ENCODE assay signal across 8 mouse cellular contexts in genomic region chr17:24559146-24559545, GRCm38 (mm10). TPM values are rescaled to one million over a fixed set of nuclear protein-coding genes. Genes with fewer than 3 reads are reported as not detected.
DNase-seq lines count a peak whose midpoint lies in the region; ATAC-seq and TF ChIP-seq lines count a peak whose summit lies in the region.

No protein-coding gene starts in this region.

- peak; percentile 42 to 55 for DNase-seq in lung, adult 18-20 months
- no peak for DNase-seq in lung, adult 2 months
- peak; percentile 61 to 69 for DNase-seq in heart, adult 9 months (ENCODE audit: low spot score in 2 of 2)
- DNase-seq in kidney, postnatal 0 days (ENCODE audit: low spot score), result peak; percentile 35
- DNase-seq in ovary, postnatal 10 days (ENCODE audit: low spot score), result no peak
- DNase-seq in embryo, embryonic 9.5 days (ENCODE audit: extremely low spot score), result no peak

- no peaks in the 10 kb centered on the region for H3K27me3 ChIP-seq in kidney, postnatal 0 days (ENCODE audit: insufficient read depth, low read length)
- no peaks in the 10 kb centered on the region for H3K27me3 ChIP-seq in midbrain, embryonic 12.5 days

- TF ChIP-seq POLR2A in lung, adult 2 months (IDR thresholded peaks at IDR 0.05; ENCODE audit: borderline replicate concordance, extremely low read depth, low read depth, low read length), result no peak

- 0 out of 2 replicates have a peak overlapping the region, but pooled peaks have one; percentile 1 for H3K9ac ChIP-seq in kidney, postnatal 0 days (ENCODE audit: low read depth, low read length)
- H3K9ac ChIP-seq in midbrain, embryonic 12.5 days (replicated peaks), result no peak overlapping the region

- peak; percentile 50; the same call in 1 of the 2 replicates for ATAC-seq in kidney, postnatal 0 days (replicated peaks; ENCODE audit: low FRiP score, low read depth)
- ATAC-seq in midbrain, embryonic 12.5 days (ENCODE audit: low FRiP score, low read depth), result peak; percentile 27; the same call in 1 of the 2 replicates
- no peak for ATAC-seq in CD4-positive, CD25-positive, alpha-beta regulatory T cell, adult 4 months

- H3K9me3 ChIP-seq in kidney, postnatal 0 days (replicated peaks; ENCODE audit: low read length), result no peaks in the 10 kb centered on the region
- no peaks in the 10 kb centered on the region for H3K9me3 ChIP-seq in midbrain, embryonic 12.5 days

- peaks cover 40% of the 10 kb centered on the region for H3K4me1 ChIP-seq in lung, adult 2 months (ENCODE audit: control insufficient read depth, insufficient read depth, low read length)
- peaks cover 12% of the 10 kb centered on the region for H3K4me1 ChIP-seq in kidney, postnatal 0 days (replicated peaks; ENCODE audit: insufficient read depth, low read length)
- peaks cover 25% of the 10 kb centered on the region for H3K4me1 ChIP-seq in midbrain, embryonic 12.5 days

- 0 out of 2 replicates have a peak, but pooled peaks cover 1% of the 10 kb centered on the region for H3K36me3 ChIP-seq in kidney, postnatal 0 days (ENCODE audit: insufficient read depth, low read length)
- H3K36me3 ChIP-seq in midbrain, embryonic 12.5 days, result no peaks in the 10 kb centered on the region

- H3K4me2 ChIP-seq in kidney, postnatal 0 days (ENCODE audit: low read length), result peak overlapping the region; percentile 19; the same call in 1 of the 2 replicates
- H3K4me2 ChIP-seq in midbrain, embryonic 12.5 days (replicated peaks), result 0 out of 2 replicates have a peak overlapping the region, but pooled peaks have one; percentile 1

- H3K4me3 ChIP-seq in lung, adult 2 months (replicated peaks; ENCODE audit: extremely low read depth, low read depth, low read length), result no peak overlapping the region
- no peak overlapping the region for H3K4me3 ChIP-seq in kidney, postnatal 0 days (replicated peaks; ENCODE audit: low read depth, low read length)
- no peak overlapping the region for H3K4me3 ChIP-seq in midbrain, embryonic 12.5 days

- H3K27ac ChIP-seq in kidney, postnatal 0 days, result peak overlapping the region; percentile 93
- peak overlapping the region; percentile 78 for H3K27ac ChIP-seq in midbrain, embryonic 12.5 days (replicated peaks)

- WGBS in lung, adult 2 months, result 29% methylated on average over 3 of the region's 3 CpGs
- 60% methylated on average over 3 of the region's 3 CpGs for WGBS in kidney, postnatal 0 days
- WGBS in midbrain, embryonic 12.5 days, result 55% methylated on average over 3 of the region's 3 CpGs

- TF ChIP-seq CTCF in lung, adult 2 months (IDR thresholded peaks at IDR 0.05; ENCODE audit: insufficient read depth, low read length), result no peak
- TF ChIP-seq CTCF in kidney, postnatal 0 days (IDR thresholded peaks at IDR 0.05; ENCODE audit: low read depth), result no peak

RNA-seq across cellular contexts. Expression of gene Pkd1, which starts 9.5 kb away (rescaled TPM):
- polyA plus RNA-seq in lung, adult 2 months (2012; rRNA removed), result 136 and 146 TPM in 2 replicates
- polyA plus RNA-seq in kidney, postnatal 0 days (2015; fragmentation: Nextera tagmentation; extraction: Ambion mirVana), result 10.6 and 17.7 TPM in 2 replicates
- 25.1 and 27.1 TPM in 2 replicates for polyA plus RNA-seq in midbrain, embryonic 12.5 days (2016; fragmentation: Nextera tagmentation; extraction: Ambion mirVana)
- 10 to 100 TPM; 16.8 to 34.7 TPM for polyA plus RNA-seq in CD4-positive, CD25-positive, alpha-beta regulatory T cell, adult 4 months (2017; shearing (Covaris generic))

RNA-seq across cellular contexts. Expression of gene Rab26, which starts 25.1 kb away (rescaled TPM):
- polyA plus RNA-seq in lung, adult 2 months (2012; rRNA removed), result 1.1 and 1.2 TPM in 2 replicates
- polyA plus RNA-seq in kidney, postnatal 0 days (2015; fragmentation: Nextera tagmentation; extraction: Ambion mirVana), result 3.5 and 3.7 TPM in 2 replicates
- 1.9 and 2.2 TPM in 2 replicates for polyA plus RNA-seq in midbrain, embryonic 12.5 days (2016; fragmentation: Nextera tagmentation; extraction: Ambion mirVana)
- 1 to 10 TPM; 4.0 to 5.0 TPM for polyA plus RNA-seq in CD4-positive, CD25-positive, alpha-beta regulatory T cell, adult 4 months (2017; shearing (Covaris generic))

RNA-seq across cellular contexts. Expression of gene Traf7, which starts 31.4 kb away (rescaled TPM):
- polyA plus RNA-seq in lung, adult 2 months (2012; rRNA removed), result 237 and 263 TPM in 2 replicates
- 59.4 and 67.3 TPM in 2 replicates for polyA plus RNA-seq in kidney, postnatal 0 days (2015; fragmentation: Nextera tagmentation; extraction: Ambion mirVana)
- polyA plus RNA-seq in midbrain, embryonic 12.5 days (2016; fragmentation: Nextera tagmentation; extraction: Ambion mirVana), result 92.4 and 94.9 TPM in 2 replicates
- 10 to 100 TPM; 52.8 to 72.1 TPM for polyA plus RNA-seq in CD4-positive, CD25-positive, alpha-beta regulatory T cell, adult 4 months (2017; shearing (Covaris generic))

Comparison
In these comparisons a context has a peak if more than half of its experiments do, and no peak if none do; other contexts are left out.
1. DNase-seq: peak in lung, adult 18-20 months (2 of 2), heart, adult 9 months (2 of 2) and kidney, postnatal 0 days (single experiment); none in lung, adult 2 months (single experiment), ovary, postnatal 10 days (single experiment) and embryo, embryonic 9.5 days (single experiment).